Mouse (Mus musculus) adrenal gland, adult 8-10 months (tissue): Measurements from ENCODE around the gene Mef2b. TPM values are rescaled to one million over a fixed set of nuclear protein-coding genes. Genes with fewer than 3 reads are reported as not detected.
A peak's percentile ranks its signal among the peaks of the same experiment; 100 is the strongest.

Source experiments
- DNase-seq: peaks from one replicate; pipeline ENCODE4 v3.0.0; 2022
- total RNA-seq, 4 experiments: library from RNA; stranded (reverse); gene quantifications; 2 replicates each; pipeline ENCODE4 v1.2.4; 2022

Mef2b gene
- total RNA-seq = 1 to 10 TPM in 2 of 4 experiments, under 1 TPM in 2; 0.70 to 1.4 (median 0.99) TPM

DNA sequence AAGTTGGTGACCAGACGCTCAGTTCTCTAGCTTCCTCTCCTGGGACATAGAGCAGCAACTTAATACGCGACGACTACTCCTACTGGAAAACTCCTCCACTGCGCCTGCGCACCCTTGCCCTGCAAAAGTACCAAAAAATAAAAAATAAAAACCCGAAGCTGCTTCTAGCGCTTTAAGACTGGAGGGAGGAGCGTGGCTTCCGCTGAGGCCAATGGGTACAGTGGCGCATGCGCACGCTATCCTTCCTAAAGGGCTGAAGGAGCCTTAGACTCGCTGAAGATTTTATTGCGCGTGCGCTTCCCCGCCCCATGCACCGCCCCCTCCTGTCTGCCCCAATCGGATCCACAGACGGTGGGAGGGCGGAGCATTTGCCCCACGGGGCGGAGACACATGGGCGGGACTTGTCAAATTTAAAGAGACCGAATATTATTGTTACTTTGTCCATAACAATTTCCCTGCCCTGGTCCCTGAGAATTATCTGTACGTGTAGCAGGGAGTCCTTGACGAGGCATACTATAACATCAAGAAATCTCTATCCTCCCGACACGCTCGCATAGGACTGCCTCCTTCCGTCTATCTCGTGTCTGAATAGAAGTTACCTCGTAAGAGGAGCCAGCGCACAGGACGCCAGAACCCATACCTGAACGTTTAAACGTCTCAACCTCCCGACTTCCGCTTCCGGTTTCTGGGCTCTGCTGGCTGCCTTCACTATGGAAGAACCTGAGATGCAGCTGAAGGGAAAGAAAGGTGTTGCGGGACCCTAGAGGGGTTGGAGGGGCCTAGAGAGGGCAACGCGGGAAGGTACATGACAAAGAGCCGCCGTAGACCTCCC is at the start of gene Mef2b, which contains the start of the genes Rfxank and Borcs8:
Mef2b (plus strand) TSS at position 686 of the 832 bp plus-strand sequence.
Rfxank (minus strand) TSS at position 129 of the 832 bp plus-strand sequence.
Borcs8 (plus strand) TSS at position 474 of the 832 bp plus-strand sequence.
- peak; percentile 99 for DNase-seq

DNA sequence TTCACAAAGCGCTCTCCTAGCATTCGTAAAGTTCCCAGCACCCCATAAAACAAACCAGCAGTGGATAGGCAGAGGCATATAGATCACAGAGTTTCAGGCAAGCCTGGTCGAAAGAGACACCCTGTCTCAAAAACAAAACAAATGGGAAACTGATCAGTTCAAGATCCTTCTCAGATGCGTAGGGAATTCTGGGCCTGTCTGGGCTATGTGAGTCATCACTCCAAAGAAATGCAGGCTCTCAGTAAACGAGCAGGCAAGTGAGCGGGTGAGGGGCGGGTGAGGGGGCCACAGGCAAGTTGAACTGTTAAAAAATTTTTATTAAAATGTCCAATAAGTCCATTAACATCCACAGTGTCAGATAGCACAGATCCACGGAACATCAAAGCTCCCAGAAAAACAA is 46.7 kb upstream of the Mef2b start:
- no peak for DNase-seq

DNA sequence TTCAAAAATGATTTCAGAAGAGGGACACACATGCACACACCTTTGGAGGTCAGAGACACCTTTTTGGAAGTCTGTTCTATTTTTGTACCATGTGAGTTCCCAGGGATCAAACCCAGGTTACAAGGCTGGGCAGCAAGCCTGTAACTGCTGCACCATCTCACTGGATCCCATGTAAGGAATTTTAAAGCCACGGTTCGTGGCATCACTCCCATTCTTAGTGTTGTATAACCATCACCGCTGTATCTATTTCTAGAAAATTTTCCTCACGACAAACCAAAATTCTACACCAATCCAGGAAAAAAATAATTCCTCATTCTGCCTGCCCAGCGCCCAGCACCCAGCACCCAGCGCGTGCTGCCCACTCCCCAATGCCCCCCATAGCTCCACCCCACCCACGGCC is 40.2 kb upstream of the Mef2b start:
- no peak for DNase-seq

DNA sequence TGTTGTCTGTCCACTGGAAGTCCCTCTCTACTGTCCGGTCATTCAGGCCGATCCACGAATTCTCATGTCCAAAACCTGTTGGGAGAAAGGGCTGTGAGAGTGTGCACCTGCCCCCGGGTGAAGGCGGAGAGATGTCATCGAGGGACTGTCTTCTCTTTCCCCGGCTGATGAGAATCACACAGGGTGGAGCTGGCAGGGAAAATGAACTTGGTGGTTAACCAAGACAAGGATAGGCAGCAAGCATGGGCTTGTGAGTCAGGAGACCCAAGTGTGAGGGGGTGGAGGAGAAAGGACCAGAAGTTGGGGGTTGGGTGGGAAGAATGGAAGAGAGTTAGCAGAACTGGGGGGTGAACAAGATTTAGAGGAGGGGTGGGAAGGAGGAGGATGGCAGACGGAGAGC is 39.3 kb upstream of the Mef2b start:
- no peak for DNase-seq

DNA sequence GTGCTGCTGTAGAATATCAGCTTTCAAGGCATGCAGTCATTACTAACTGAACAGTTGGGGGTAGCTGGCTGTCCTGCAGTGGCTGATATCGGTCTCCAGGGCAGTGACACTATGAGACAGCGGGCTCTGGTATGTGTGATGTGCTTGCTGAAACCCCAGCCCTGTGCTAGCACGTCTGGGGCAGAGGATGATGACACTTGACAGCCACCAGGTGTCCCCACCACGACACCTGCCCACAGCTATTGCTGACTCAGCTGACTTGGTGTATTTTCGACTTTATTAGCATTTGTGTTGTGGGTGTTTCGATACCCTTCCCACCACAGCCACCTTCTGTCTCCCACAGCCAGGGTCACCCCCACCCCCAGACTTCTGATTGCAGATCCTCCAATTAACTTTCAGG is 35.0 kb upstream of the Mef2b start:
- no peak for DNase-seq

DNA sequence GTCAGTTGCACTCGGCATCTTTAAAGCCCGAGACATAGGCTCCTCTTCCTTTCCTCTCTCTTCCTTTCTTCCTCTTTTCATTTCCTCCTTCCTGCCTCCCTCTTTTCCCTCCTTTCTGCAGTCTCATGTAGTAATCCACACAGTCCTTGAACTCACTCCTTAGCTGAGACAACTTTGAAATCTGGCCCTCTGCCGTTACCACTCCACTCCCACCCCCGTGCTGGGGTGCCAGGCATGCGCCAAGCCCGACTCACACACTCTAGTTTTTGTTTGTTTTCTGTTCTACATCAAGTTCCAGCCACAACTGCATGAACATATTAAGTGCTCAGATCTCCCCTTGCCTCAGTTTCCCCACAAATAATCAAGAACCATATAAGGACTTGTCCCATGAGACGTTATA is 34.6 kb upstream of the Mef2b start:
- no peak for DNase-seq

DNA sequence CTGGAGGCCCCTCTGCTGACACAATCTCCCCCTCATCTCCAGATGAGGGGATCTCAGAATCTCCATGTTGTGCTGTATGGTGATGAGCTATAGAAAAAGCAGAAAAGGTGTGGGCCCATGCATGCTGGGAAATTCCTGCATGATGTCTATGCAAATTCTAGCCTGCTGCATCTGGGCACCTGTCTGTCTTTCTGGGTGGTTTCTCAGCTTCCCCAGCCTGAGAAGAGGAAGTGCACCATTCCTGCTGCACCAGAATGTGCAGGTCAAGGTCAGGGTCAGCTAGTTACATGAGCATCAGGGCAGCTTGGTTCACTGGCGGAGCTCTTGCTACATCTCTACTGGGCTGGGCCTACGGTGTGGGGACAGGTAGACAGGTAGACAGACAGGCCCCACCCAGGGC is 29.1 kb upstream of the Mef2b start:
- DNase-seq = no peak

DNA sequence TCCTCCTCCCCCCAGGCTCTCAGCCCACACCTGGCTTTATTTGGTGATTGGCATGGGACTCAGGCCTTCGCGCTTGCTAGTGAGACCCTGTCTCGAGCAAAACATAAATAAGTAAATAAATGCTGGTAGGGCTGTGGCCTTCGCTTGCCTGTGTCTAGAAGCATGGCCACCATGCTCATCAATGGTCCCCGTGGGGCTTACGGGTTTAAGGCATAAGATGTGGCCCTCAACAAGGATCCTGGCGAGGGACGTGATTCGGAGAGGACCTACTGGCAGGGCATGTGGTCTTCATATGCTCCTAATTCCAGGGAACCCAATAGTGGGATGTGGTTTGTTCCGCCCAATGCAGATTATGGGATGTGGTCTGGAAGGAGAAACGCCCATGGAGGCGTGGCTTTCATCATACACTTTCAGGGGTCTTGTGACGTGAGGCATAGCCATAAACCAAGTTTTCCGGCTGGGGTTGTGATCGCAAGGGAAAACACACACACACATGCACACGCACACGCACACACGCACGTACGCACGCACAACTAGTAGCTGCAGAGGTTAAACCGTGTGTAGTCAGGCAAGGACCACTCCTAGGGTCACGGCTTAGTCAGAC is 28.2 kb upstream of the Mef2b start:
- DNase-seq = no peak

DNA sequence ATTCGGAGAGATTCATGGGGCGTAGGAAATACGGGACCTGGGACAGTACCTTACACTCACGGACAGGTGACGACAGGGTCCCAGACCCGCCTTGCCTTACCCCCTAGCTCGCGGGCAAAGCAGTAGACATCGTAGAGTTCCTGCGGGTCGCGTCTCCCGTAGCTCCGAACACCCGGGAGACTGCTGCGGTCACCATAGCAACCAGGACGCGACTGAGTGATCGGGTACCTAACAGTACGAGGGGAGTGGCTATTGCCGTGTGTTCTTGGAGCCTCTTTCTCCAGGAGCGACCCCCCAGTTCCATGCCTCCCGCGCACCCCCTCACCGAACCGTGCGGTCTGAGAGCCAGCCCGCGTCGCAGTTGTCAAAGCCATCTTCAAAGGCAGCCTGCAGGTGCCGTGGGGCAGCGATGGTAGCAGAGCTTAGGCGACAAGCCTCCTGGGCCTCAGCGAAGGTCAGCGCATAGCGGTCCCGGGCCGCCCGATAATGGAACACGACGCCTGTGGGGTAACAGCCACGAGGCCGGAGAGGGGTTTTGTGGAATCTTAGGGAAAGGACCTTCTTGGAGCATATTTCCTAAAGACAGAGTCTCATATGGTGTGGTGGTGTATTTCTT is 27.0 kb upstream of the Mef2b start:
- DNase-seq = no peak

DNA sequence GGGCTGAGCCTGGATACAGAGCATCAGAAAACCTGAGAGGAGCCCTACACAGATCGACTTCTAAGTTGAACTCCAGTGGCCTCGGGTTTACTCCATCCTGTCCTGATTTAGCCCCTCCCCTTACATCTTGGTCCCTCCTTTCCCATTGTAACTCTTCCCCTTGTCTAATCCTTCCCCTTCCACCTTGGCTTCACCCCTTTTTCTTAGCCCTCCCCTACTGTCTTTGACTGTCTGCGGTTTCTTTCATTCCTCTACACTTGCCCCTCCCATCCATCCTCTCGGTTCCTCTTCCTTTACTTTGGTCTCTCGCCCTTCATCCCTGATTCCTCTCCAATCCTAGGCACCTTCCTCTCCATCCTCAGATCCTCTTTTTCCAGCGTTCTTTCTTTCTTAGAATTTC is 25.0 kb upstream of the Mef2b start:
- no peak for DNase-seq

DNA sequence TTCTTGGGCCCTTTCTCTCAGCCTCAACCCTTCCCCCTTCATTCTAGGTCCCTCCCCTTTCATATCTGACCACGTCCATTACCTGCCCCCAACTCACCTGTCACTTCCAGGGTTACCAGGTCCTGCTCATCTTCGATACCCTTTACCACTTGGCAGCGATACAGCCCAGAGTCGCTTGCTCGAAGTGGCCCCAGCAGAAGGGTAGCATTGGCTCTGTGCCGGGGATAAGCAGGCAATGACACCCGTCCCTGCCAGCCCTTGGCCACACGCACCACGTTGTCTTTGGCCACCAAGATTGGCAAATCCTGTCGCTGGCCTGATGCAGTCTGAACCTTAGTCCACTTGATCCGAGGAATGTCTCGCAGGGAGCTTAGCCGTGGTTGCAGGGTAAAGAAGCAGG is 24.6 kb upstream of the Mef2b start:
- DNase-seq = no peak

DNA sequence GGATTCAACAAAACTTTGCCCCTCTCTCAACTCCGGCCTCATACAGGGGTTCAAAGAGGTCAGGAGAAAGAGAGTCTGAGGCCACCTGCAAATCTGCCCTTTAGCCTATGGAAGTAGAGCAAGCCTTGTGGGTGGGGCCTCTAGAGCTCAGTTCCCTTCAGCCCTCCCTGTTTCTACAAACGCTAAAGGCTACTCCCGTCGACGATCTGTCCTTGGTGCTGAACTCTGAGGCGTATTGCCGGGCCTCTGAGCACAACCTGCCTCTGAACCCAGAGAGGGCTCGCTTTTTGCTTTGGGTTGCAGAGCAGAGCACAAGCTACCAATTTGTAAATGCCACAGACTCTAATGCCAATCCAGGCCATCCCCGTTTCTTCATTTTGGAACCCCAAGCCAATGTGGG is 21.9 kb upstream of the Mef2b start:
- no peak for DNase-seq

DNA sequence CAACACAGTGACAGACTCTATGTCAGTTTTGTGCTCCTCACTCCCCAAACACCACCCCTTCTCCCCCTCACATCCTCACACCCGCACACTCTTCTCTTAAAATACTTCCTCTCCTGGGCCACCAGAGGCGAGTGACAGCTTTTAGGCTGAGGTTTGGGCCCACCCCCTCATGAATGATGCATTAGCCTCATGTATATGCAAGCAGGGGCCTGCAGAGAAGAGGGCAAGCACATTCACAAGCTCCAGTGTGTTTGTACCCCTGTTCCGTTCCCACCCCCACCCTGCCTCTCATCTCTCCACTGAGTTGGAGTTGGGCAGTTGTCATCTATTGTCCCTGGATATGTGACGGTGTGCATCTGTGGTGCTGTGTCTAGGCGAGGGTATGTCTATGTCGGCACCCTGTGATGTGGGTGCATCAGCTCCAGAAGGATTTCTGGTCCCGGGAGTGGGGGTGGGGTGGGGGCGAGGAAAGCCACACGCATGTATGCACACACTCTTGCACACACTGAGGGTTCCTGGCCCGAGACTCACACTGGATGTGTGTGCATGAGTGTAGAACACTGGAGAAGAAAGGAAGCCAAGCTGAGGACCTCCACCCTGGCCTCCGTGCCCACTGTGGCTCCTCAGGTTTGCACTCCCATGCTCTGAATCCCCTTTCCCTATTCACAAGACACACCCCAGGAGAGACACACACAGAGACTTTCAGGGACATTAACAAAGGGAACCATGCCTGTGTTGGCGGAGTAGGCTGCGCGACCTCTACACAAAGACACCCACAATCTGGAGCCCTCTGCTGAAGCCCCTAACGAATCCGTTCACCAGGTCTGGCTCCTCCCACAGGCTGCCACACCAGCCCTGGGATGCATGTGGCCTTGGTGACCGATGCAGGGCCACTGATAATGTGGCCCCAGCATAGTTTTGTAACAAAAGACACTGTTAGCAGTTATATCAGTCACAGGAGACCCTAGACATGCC is 20.5 kb upstream of the Mef2b start:
- no peak for DNase-seq

DNA sequence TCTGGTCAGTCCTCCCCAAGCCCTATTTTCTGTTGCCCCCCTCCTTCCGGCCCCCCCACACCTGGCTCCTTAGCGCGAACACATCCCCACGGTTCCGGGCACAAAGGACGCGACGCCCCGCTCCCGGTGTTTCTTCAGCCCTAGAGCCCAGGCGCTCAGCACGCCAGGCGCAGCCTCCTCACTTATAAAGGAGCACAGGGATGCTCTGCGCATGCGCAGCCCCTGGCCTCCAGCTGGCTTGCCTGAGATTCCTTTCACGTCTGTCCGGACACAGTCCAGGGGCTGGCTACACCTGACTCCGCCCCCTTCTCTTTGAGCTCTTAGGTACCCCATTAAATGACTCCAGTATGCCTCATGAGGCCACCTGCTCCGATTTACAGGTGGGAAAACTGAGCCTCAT is 18.8 kb upstream of the Mef2b start, which contains the start of gene Ncan:
Ncan (minus strand) TSS at position 207 of the 400 bp plus-strand sequence.
- DNase-seq = no peak

DNA sequence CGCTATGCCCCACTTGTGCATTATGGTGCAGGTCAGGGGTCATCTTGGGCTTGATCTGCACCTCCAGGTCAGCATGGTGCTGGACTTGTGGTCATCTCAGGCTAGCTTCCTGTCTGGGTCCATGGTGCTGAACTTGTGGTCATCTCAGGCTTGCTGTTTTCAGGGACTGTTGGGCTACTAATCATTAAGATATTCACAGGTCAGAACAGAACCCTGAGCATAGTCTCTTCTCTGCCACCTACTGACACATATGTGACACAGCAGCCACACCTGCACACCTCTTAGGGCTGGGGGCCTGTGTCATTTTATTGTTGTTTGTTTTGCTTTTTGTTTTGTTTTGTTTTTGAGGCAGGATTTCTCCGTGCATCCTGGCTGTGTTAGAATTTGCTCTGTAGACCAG is 16.6 kb upstream of the Mef2b start:
- no peak for DNase-seq

DNA sequence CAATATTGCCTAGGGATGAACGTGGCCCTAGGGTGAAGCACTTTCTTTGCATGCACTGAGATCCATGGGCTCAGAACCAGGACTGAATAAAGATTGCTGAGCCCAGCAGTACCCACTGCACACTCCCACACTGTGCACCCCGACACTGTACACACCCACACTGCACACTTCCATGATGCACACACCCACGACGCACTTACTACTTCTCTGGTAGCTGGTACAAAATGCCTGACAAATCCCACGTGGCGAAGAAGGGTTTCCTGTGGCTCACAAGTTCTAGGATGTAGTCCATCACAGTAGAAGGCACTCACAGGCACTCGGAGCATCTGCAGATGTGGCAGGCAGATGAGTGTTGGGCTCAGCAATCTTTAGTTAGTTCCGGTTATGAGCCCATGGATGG is 14.5 kb upstream of the Mef2b start:
- no peak for DNase-seq

DNA sequence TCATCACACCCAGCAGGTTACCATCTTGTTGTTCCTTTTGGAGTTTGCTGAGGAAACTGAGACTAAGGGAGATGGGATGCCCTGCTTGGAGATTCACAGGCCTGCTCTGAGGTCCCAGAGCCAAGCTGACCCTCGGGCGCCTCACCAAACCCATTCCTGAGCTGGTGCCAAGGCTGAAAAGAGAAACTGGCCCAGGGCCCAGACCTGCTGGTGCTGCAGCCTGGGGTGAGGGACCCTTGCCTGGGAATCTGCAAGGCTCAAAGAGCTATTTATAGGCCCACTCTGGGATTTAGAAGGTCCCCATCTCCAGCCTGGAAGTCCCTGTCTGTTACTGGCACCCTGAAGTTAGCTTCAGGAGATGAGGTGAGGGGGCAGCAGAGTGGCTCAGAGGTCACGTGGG is 11.1 kb upstream of the Mef2b start:
- peak; percentile 34 for DNase-seq

DNA sequence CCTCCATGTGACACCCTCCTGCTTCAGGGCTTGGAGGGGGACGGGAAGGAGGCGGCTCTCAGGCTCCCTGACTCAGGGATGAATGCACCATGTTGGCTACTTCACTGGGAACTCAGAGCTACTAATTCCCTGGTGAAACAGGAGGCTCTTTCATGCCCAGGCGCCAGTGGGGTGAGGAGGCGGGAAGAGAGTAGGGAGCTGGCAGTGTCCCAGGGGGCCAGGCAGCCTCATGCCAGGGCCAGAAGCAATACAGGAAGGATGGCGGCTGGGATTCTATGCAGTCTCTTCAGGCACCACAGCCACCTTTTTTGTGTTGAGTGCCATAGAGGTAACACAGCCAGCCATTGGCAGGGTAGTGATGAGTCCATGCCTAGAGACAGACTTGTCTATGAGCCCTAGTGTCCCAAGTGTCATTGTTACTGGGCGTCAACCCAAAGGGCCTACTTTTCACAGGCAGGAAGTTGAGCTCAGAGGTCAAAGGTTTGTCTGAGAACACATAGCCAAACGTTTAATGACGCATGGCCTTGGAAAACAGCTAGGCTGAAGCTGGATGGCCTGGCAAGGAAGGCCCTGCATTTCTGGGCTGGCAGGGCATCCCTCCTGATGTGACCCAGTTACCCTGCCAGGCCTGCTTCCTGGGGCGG is 10.1 kb upstream of the Mef2b start:
- peak; percentile 28 for DNase-seq

DNA sequence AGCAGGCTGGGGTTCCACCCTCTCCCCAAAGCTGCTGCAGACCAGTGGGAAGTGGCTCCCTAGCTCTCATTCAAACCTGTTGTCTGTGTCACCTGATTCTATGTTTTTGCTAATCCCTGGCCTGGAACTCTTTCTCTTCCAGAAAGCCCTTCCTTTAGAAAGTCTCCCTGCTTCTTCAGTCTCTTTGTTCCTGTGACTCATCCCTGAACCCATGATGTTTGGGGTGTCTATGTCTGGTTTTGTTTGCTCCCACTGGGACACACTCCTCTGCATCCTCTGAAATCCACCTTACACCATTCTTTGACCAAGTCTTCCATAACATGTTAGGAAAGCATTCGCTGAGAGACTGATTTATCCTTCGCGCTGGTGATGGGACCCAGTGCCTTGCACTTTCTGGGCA is 9.4 kb upstream of the Mef2b start:
- DNase-seq = no peak

DNA sequence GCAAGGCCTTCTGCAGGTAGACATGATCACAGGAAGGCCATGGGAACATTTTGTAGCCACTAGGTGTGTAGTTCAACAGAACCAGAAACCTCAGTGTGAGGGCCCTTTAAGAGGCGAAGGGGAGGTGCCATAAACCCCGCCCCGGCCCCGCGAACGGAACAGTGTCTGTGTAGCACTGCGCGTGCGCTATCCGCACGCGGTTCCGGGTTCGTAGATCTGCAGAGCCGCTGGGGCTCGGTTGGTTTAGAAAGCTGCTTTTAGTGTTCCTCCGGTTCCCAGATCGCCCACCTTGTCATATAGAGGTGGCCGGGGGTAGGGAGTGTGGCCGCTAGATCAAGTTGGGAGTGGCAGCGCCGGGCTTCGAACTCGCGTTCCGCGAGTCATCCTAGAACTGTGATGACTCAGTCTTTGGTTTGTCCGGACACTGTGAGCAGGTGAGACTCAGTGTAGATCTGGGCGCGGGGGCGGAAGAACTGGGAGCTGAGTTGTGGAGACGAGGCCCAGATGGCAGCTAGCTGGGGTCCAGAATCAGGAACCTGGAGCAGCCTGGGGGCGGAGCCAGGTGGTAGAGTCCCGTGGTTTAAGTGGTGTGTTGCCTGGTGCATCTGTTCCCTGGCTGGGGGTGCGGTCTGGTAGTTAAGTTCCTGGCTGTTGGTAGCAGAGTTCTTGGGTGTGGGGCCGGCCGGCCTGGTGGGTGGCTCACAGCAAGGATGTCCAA is 8.2 kb upstream of the Mef2b start, which contains the start of gene Nr2c2ap:
Nr2c2ap (plus strand) TSS at position 168 of the 718 bp plus-strand sequence.
- DNase-seq = peak; percentile 70

DNA sequence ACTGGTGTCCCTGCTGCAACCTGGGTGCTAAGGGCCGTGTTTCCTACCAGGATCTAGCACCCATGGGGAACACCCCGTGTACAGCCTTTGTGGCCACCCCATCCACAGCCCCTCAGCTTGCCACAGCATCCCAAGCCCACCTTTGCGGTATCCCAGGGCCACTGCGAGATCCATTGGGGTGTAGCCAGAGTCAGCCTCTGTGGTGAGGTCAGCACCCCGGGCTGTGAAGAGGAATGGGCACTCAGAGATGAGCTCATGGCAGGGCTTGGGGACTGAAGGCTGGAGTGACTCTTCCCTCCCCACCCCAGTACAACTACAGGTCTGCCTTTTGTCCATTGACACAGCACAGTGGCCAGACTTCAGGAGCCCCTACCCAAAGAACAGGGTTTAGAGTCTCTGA is 5.4 kb upstream of the Mef2b start:
- DNase-seq = no peak
